Mouse (Mus musculus) kidney, adult 2 months (tissue): ENCODE data around the gene Arhgap25.

Source experiments
- CTCF ChIP-seq: fragments of 200-500 bp; conservative IDR thresholded peaks from 2 replicates; pipeline ENCODE4 v1.5.1; 2011; ENCODE audit warnings: low read depth, mild to moderate bottlenecking, control low read depth, low read length, moderate library complexity, mixed read lengths; ENCODE audit not compliant: insufficient read depth, insufficient read length
- POLR2A ChIP-seq: fragments of 200-500 bp; IDR thresholded peaks from one replicate; pipeline ENCODE4 v1.6.1; 2011; ENCODE audit warnings: low read depth, low read length, control low read depth

- TF ChIP-seq POLR2A: no peak
- TF ChIP-seq CTCF: no peak
Measured at GRCm38 (mm10) chr6:87535651-87536050, 2.6 kb upstream of the Arhgap25 start.
